Mouse (Mus musculus) spleen, postnatal 36 days (tissue): Measurements from ENCODE around the gene Krt34.

Experiments
- DNase-seq, 2 experiments: peaks; one replicate each; pipeline ENCODE4 v3.0.0; 2022; ENCODE audit warnings: low spot score in 2 of 2, mixed read lengths in 1 of 2

The Krt34 gene

GRCm38 (mm10) chr11:99999091-99999490, 42.3 kb downstream of the Krt34 start:
- DNase-seq, result no peak

GRCm38 (mm10) chr11:99994384-99994661, 47.0 kb downstream of the Krt34 start:
- no peak for DNase-seq

GRCm38 (mm10) chr11:99993620-99994383, 47.6 kb downstream of the Krt34 start, which contains the start of gene Krtap17-1:
Krtap17-1 (minus strand) TSS chr11:99993994.
- no peak for DNase-seq

- DNase-seq, result no peak
Observed at GRCm38 (mm10) chr11:99990571-99990970, 50.8 kb downstream of the Krt34 start.

- DNase-seq, result no peak
Observed at GRCm38 (mm10) chr11:99989881-99990405, 51.4 kb downstream of the Krt34 start.

GRCm38 (mm10) chr11:99988530-99988929, 52.8 kb downstream of the Krt34 start:
- no peak for DNase-seq
